Mouse (Mus musculus): ENCODE results near the gene Car9. TPM values are rescaled to one million over a fixed set of nuclear protein-coding genes. Genes with fewer than 3 reads are reported as not detected.
A peak's percentile ranks its signal among the peaks of the same experiment; 100 is the strongest.
"Not testable (repeated sequence)": the region's sequence is repeated elsewhere in the genome, so short reads cannot be mapped to it uniquely, and the experiment has no call there.

Car9 gene
- polyA plus RNA-seq, 1 experiment from 2014 or later: 4.8 TPM

DNA sequence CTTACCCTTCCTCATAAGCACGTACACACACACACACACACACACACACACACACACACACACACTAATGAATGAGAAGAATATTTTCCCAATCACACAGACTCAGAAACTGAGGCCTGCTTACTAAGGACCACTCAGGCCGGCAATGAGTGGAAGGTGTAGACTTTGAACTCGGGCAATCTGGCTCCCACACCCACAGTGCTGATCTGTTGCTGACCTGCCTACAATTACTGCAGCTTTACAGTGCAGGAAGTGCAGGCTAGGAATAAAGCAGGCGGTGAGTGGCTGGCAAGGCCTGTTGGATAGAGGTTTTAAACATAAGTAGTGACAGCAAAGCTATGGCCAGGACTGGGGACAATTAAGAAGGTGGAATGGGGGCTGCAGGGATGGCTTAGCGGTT lies 25.8 kb upstream of the Car9 start:
- Histone ChIP-seq H3K9ac (no peak overlapping the region), H3K9me3 (replicated peaks) (no peaks in the 10 kb centered on the region), H3K27me3 (no peaks in the 10 kb centered on the region), H3K36me3 (no peaks in the 10 kb centered on the region), H3K4me2 (replicated peaks) (no peak overlapping the region), H3K27ac (replicated peaks) (no peak overlapping the region), H3K4me1 (peaks cover 9% of the 10 kb centered on the region), H3K4me3 (replicated peaks) (no peak overlapping the region)
- 77% methylated on average over 5 of the region's 5 CpGs for WGBS
- no peak for ATAC-seq (ENCODE audit: insufficient number of reproducible peaks, low FRiP score, low TSS enrichment, low read depth)

DNA sequence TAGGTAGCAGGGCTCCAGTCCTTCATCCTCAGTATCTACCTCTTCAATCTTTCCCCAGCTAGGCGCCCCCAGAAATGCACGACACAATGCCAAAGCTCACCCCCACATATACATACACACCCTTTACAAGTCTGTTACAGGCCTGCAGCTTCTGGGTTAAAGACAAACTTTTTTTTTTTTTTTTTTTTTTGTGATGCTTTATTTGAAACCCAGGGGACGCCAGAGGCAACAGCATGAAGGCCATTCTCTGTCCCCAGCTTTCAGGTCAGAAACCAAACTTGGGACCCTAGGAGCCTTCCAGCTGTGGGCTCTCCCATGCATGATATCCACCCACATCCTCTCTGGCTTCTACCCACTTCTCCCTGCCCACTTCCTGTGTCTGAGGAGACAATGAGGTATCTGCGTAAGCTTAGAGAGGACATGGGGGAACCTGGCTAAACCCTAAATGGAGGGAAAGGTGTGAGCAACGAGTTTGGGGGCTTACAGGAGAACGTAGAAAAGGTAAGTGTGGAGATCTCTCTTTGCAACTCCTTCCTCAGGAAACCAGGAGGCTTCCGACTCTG lies 24.8 kb upstream of the Car9 start:
- no peak overlapping the region for H3K4me2 ChIP-seq (replicated peaks)
- H3K9ac ChIP-seq: no peak overlapping the region
- H3K9me3 ChIP-seq (replicated peaks): no peaks in the 10 kb centered on the region
- WGBS: 65% methylated on average over 7 of the region's 7 CpGs
- no peak overlapping the region for H3K4me3 ChIP-seq (replicated peaks)
- no peaks in the 10 kb centered on the region for H3K27me3 ChIP-seq
- no peak overlapping the region for H3K27ac ChIP-seq (replicated peaks)
- no peak for ATAC-seq (ENCODE audit: insufficient number of reproducible peaks, low FRiP score, low TSS enrichment, low read depth)
- peaks cover 9% of the 10 kb centered on the region for H3K4me1 ChIP-seq
- H3K36me3 ChIP-seq: no peaks in the 10 kb centered on the region

DNA sequence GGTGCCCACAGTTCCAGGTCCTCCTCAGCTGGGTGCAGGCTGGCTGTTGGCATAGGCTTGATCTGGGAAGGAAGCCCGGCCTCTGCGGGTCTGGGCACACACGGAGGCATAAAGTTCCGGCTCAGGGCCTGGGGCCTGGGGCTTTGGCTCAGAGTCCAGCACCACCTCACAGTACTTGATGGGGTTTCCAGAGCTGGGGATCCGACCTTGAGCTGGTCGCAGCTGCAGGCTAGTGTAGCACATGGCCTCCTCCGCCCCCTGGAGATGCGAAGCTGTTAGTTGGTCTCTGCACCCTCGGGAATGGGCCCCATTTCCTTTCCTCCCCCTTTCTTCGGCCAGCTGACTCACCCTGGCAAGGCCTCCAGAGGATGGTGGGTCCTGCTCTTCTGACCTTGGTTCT lies 24.2 kb upstream of the Car9 start:
- H3K4me2 ChIP-seq (replicated peaks): no peak overlapping the region
- 72% methylated on average over 10 of the region's 10 CpGs for WGBS
- no peak for ATAC-seq (ENCODE audit: insufficient number of reproducible peaks, low FRiP score, low TSS enrichment, low read depth)
- H3K27me3 ChIP-seq: no peaks in the 10 kb centered on the region
- no peaks in the 10 kb centered on the region for H3K9me3 ChIP-seq (replicated peaks)
- no peak overlapping the region for H3K27ac ChIP-seq (replicated peaks)
- peaks cover 9% of the 10 kb centered on the region for H3K4me1 ChIP-seq
- H3K9ac ChIP-seq: no peak overlapping the region
- no peaks in the 10 kb centered on the region for H3K36me3 ChIP-seq
- no peak overlapping the region for H3K4me3 ChIP-seq (replicated peaks)

- Histone ChIP-seq H3K4me1 (0 out of 2 replicates have a peak, but pooled peaks cover 2% of the 10 kb centered on the region), H3K9me3 (replicated peaks) (no peaks in the 10 kb centered on the region), H3K4me3 (replicated peaks) (no peak within 1 kb of the TSS), H3K27me3 (no peaks in the 10 kb centered on the region), H3K27ac (replicated peaks) (no peak within 1 kb of the TSS), H3K9ac (no peak within 1 kb of the TSS), H3K4me2 (replicated peaks) (no peak within 1 kb of the TSS), H3K36me3 (no peaks in the 10 kb centered on the region)
- WGBS: 59% methylated on average over 12 of the region's 12 CpGs
- no peak for ATAC-seq (ENCODE audit: insufficient number of reproducible peaks, low FRiP score, low TSS enrichment, low read depth)
Measured at GRCm38 (mm10) chr4:43483535-43484091, 23.2 kb upstream of the Car9 start, which contains the start of gene Sit1. Gene Sit1 (minus strand): TSS chr4:43483734.

DNA sequence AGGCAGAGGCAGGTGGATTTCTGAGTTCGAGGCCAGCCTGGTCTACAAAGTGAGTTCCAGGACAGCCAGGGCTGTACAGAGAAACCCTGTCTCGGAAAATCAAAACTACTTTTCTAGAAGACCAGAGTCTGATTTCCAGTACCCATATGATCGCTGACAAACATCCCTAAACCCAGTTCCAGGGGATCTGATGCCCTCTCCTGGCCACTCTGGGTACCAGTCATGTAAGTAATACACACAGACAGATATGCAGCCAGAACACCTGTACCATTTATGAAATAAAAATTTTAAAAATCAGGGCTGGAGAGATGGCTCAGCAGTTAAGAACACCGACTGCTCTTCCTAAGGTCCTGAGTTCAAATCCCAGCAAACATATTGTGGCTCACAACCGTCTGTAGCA lies 21.1 kb upstream of the Car9 start:
- not testable (repeated sequence) for H3K36me3 ChIP-seq; H3K27ac ChIP-seq (replicated peaks); H3K27me3 ChIP-seq; H3K9me3 ChIP-seq (replicated peaks); H3K4me3 ChIP-seq (replicated peaks); H3K9ac ChIP-seq; H3K4me2 ChIP-seq (replicated peaks); ATAC-seq (ENCODE audit: insufficient number of reproducible peaks, low FRiP score, low TSS enrichment, low read depth); H3K4me1 ChIP-seq
- WGBS: 80% methylated on average over 5 of the region's 5 CpGs

GRCm38 (mm10) chr4:43489611-43490010 lies 17.2 kb upstream of the Car9 start:
- no peaks in the 10 kb centered on the region for H3K36me3 ChIP-seq
- no peak overlapping the region for H3K27ac ChIP-seq (replicated peaks)
- H3K27me3 ChIP-seq: no peaks in the 10 kb centered on the region
- no peak overlapping the region for H3K9ac ChIP-seq
- no peak overlapping the region for H3K4me2 ChIP-seq (replicated peaks)
- H3K4me1 ChIP-seq: peaks cover 11% of the 10 kb centered on the region
- WGBS: 86% methylated on average over 3 of the region's 3 CpGs
- no peak for ATAC-seq (ENCODE audit: insufficient number of reproducible peaks, low FRiP score, low TSS enrichment, low read depth)
- H3K9me3 ChIP-seq (replicated peaks): no peaks in the 10 kb centered on the region
- H3K4me3 ChIP-seq (replicated peaks): no peak overlapping the region

GRCm38 (mm10) chr4:43490801-43491200 lies 16.0 kb upstream of the Car9 start:
- no peaks in the 10 kb centered on the region for H3K27me3 ChIP-seq
- 87% methylated on average over 5 of the region's 5 CpGs for WGBS
- H3K4me1 ChIP-seq: peaks cover 16% of the 10 kb centered on the region
- no peak overlapping the region for H3K4me2 ChIP-seq (replicated peaks)
- no peaks in the 10 kb centered on the region for H3K36me3 ChIP-seq
- H3K27ac ChIP-seq (replicated peaks): no peak overlapping the region
- no peak overlapping the region for H3K4me3 ChIP-seq (replicated peaks)
- no peak for ATAC-seq (ENCODE audit: insufficient number of reproducible peaks, low FRiP score, low TSS enrichment, low read depth)
- no peak overlapping the region for H3K9ac ChIP-seq
- H3K9me3 ChIP-seq (replicated peaks): no peaks in the 10 kb centered on the region

GRCm38 (mm10) chr4:43492101-43492820 lies 14.5 kb upstream of the Car9 start:
- Histone ChIP-seq H3K4me1 (peaks cover 18% of the 10 kb centered on the region), H3K4me3 (replicated peaks) (peak overlapping the region; percentile 87), H3K4me2 (replicated peaks) (peak overlapping the region; percentile 66), H3K36me3 (peaks cover 5% of the 10 kb centered on the region; the same call in 1 of the 2 replicates), H3K9me3 (replicated peaks) (no peaks in the 10 kb centered on the region), H3K9ac (no peak overlapping the region), H3K27me3 (no peaks in the 10 kb centered on the region), H3K27ac (replicated peaks) (peak overlapping the region; percentile 94)
- ATAC-seq (ENCODE audit: insufficient number of reproducible peaks, low FRiP score, low TSS enrichment, low read depth): no peak
- 42% methylated on average over 12 of the region's 12 CpGs for WGBS

GRCm38 (mm10) chr4:43492821-43493185 lies 14.0 kb upstream of the Car9 start, which contains the start of gene Ccdc107:
Gene Ccdc107 (plus strand): TSS chr4:43492900.
- Histone ChIP-seq H3K4me1 (peaks cover 24% of the 10 kb centered on the region), H3K4me2 (replicated peaks) (peak within 1 kb of the TSS; percentile 66), H3K9me3 (replicated peaks) (no peaks in the 10 kb centered on the region), H3K27me3 (no peaks in the 10 kb centered on the region), H3K36me3 (peaks cover 5% of the 10 kb centered on the region; the same call in 1 of the 2 replicates), H3K4me3 (replicated peaks) (peak within 1 kb of the TSS; percentile 87), H3K9ac (peak within 1 kb of the TSS; percentile 88), H3K27ac (replicated peaks) (peak within 1 kb of the TSS; percentile 94)
- ATAC-seq (ENCODE audit: insufficient number of reproducible peaks, low FRiP score, low TSS enrichment, low read depth): peak; percentile 97
- under 1% methylated on average over 25 of the region's 25 CpGs for WGBS

- ATAC-seq (ENCODE audit: insufficient number of reproducible peaks, low FRiP score, low TSS enrichment, low read depth): peak; percentile 91
- Histone ChIP-seq H3K27me3 (no peaks in the 10 kb centered on the region), H3K9ac (peak overlapping the region; percentile 88), H3K4me3 (replicated peaks) (peak overlapping the region; percentile 87), H3K4me1 (peaks cover 29% of the 10 kb centered on the region), H3K4me2 (replicated peaks) (peak overlapping the region; percentile 66), H3K36me3 (peaks cover 5% of the 10 kb centered on the region; the same call in 1 of the 2 replicates), H3K9me3 (replicated peaks) (no peaks in the 10 kb centered on the region), H3K27ac (replicated peaks) (peak overlapping the region; percentile 94)
- under 1% methylated on average over 47 of the region's 47 CpGs for WGBS
Measured at GRCm38 (mm10) chr4:43493186-43493845, 13.4 kb upstream of the Car9 start.

- Histone ChIP-seq H3K4me2 (replicated peaks) (peak overlapping the region; percentile 66), H3K27ac (replicated peaks) (peak overlapping the region; percentile 94), H3K9ac (peak overlapping the region; percentile 88), H3K36me3 (peaks cover 5% of the 10 kb centered on the region; the same call in 1 of the 2 replicates), H3K4me1 (peaks cover 34% of the 10 kb centered on the region), H3K4me3 (replicated peaks) (peak overlapping the region; percentile 87), H3K27me3 (no peaks in the 10 kb centered on the region), H3K9me3 (replicated peaks) (no peaks in the 10 kb centered on the region)
- no peak for ATAC-seq (ENCODE audit: insufficient number of reproducible peaks, low FRiP score, low TSS enrichment, low read depth)
- under 1% methylated on average over 9 of the region's 9 CpGs for WGBS
Measured at GRCm38 (mm10) chr4:43493846-43494240, 12.9 kb upstream of the Car9 start.
